Mouse (Mus musculus) frontal cortex, postnatal 25 days (tissue): ENCODE results near the gene Dnah6.

Experiments used
- DNase-seq, 2 experiments: peaks; one replicate each; pipeline ENCODE4 v3.0.0; 2022; ENCODE audit warnings: low spot score in 2 of 2

Dnah6 gene

DNA sequence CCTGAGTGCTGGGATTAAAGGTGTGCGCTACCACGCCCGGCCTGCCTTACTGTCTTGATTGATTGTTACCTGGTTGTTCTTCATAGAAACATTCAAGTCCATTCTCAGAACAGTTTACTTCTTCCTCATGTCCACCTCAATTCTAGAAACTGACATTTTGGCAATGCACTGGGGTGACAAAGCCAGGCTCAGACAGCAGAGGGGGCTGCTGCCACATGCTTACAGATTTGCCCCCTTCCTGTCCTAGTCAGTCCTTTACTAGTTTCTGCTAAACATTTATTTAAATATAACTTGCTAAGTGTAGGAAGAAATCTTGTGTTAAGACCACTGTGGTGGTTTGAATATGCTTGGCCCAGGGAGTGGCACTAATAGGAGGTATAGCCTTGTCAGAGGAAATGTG is 192.6 kb downstream of the Dnah6 start:
- no peak for DNase-seq

DNA sequence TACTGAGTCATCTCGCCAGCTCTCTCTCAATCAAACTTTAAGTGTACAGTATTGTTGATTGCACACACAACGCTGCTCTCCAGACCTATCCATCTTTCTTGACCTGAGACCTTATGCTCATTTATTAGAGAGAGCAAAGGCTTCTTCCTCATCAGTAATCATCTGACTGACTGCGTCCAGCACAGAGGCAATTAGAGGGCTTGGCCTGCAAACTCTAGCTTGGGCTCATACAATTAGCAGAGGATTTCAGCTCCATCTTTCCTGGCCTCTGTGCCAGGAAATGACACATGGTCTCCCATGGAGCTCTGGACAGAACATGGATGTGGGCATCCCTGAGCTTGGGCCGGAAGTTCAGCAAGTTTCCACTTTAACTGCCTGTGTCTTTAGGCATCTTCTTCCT is 193.6 kb downstream of the Dnah6 start:
- DNase-seq, result no peak

DNA sequence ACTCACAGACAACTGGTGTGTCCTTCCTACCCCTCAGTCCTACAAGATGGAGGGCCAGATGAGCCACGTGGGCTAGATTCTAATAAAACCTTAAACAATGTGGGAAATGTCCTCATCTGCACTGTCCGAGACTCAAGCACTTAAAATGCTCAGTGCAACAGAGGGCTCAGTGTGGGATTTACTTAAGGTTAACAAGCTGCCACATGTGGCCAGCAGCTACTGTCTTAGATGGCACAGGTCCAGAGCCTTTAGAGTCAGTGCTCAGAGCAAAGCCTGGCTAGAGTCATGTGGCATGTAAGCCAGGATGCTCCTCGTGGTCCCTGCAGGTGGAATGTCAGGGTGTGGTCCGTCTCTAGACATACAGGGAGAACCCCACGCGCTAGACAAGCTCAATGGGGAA is 194.6 kb downstream of the Dnah6 start:
- DNase-seq, result no peak

DNA sequence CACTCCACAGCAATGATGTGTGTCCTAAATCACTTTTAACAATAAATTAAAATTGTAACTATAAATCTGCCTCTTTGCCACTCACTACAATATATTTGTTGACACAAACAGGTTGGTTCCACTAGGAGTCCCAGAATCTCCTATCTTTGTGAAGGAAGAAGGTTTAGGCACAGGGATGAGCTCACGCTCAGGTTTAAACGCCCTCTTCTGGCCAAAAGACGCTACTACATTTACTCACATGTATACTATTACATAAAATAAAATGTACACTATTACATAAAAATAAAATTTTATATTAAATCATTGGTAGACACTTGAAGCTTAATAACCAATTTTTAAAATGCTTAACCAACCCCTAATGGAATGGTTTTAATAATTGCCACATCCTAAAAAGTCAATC is 201.4 kb downstream of the Dnah6 start:
- no peak for DNase-seq

DNA sequence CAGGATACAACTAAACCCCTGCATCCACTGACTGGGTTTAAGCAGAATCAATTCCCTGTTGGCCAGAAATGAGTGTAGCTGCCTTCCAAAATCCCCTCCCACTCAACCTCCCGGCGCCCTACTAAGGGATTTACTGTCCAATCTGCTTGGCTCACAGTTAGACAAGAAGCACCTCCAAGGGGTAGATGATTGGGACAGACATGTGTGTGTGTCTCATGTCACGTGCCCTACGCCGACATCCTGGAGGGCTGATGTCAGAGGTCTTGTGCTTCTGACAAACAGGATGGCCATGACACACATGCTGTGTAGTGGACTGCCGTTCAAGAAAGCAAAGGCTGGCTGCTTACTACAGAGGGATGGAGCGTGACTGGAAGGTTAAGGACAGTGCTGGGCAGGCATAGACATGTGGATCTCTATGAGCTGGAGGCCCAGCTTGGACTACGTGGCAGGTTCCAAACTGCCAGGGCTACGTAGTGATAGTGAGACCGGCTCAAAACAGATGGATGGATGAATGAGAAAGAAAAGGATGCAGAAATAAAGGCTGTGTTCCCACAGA is 202.6 kb downstream of the Dnah6 start:
- no peak for DNase-seq

DNA sequence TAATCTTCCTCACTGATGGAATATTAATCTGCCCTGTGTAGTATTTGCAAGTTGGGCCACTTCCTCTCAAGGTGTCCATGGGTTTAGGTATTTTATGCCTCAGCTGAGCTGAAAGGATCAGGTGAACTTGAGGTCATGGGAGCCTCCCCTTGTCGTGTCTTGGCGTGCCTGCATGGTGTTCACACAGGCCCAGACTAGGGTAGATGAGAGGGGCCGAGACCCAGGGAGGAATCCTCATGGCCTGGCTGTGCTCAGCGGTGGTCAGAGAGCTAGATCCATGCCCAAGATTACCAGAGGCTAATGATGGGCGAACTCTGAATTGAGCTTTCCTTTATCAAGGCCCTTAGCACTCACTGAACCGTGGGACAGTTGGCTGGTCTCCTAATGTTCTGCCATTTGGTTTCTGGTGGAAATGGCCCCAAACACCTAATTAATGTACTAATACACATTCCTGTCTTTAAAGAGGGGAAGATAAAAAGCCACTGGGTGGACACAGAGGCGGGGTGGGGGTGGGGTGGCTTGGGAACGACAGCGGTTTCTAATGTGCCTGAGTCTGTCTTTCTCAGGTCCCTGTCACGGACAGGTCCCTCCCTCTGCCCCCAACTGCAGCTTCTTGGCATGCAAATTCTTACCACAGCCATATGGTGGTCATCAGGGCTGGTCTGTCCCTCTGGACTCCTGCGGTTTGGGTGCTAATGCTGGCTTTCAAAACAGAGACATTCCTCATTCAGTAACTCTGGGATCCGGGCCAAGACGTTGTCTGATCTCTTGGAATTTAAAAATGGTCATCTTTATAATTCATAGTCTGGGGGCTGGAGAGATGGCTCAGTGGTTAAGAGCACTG is 206.9 kb downstream of the Dnah6 start:
- DNase-seq, result no peak

DNA sequence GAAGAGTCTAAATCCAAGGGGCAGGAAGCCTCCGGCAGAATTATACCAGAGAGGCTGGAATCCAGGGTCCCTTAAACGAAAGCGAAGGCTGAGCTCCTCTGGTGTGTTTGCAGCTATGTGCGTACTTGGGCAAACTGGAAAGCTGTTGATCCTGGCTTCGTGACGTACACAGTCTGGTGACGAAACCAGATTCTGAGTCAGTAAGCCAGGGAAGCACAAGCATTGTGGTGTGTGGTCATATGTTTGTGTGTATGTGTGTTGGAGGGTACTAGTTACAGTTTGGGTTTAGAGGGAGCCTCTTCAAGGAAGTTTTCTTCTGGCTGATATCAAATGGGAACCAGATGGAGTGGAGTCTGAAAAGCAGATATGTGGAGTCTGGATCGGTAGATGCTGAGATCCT is 208.5 kb downstream of the Dnah6 start:
- no peak for DNase-seq

DNA sequence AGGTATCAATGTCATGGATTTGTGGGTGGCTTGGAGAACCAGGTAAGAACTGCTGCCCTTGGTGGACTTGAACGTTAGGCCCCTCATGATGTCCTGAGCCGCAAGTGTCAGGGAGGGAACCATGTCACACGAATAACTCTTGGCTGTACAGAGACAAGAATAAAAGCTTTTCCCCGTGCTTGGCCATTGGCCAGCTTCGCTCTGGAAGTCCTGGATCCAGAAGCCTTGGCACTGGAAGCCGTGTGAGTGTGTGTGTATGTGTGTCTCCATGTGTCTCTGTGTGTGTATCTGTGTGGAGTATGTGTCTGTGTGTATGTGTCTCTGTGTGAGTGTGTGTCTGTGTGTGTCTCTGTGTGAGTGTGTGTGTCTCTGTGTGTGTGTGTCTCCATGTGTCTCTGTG is 209.6 kb downstream of the Dnah6 start:
- no peak for DNase-seq

DNA sequence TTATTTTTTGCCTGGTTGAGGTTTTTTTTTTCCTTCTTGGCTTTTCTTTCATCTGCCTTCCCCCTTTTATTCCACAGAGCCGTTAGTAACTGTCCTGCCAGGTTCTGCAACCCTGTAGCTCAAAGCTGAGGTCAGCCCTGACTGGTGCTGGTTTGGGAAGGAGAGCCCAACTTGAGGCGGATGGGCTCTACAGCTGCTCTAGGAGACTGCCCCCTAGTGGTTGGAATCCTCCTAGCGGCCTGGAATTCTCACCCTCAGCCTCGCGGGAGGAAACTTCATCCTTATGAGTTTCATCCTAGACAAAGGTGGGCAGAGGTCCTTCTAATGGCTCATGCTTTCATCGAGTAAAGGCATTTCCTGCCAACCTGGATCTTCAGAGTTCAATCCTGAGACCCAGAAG is 211.4 kb downstream of the Dnah6 start:
- peak; percentile 23 to 28 for DNase-seq

DNA sequence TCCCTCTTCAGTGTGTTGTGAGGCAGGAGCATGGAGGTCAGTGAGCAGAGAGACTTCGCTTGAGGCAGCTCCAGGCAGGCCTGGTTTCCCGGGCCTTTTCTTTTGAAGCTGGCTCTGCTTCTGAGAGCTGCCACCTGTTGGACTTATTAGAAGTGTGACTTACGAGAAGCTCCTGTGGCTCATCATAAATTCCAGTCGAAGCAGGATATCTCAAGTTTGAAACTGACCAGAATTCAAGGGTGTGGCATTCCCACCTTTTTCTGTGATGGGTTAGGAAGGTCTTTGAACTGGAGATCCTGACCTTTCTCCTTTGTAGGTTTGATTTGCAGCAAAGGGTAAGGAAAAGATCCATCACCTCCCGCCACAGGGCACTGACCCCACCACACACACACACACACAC is 217.8 kb downstream of the Dnah6 start:
- DNase-seq, result no peak

DNA sequence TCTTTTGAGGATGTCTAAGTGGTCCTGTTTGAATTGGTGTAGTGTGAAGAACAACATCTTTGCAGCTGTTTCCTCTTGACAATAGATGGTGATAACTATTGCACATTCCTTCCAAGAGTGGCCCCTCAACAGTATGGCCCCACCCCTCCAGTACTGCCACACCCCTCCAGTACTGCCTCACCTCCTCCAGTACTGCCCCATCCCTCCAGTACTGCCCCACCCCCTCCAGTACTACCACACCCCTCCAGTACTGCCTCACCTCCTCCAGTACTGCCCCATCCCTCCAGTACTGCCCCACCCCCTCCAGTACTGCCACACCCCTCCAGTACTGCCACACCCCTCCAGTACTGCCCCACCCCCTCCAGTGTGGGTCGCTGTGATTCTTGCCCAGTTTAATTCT is 219.1 kb downstream of the Dnah6 start:
- no peak for DNase-seq

DNA sequence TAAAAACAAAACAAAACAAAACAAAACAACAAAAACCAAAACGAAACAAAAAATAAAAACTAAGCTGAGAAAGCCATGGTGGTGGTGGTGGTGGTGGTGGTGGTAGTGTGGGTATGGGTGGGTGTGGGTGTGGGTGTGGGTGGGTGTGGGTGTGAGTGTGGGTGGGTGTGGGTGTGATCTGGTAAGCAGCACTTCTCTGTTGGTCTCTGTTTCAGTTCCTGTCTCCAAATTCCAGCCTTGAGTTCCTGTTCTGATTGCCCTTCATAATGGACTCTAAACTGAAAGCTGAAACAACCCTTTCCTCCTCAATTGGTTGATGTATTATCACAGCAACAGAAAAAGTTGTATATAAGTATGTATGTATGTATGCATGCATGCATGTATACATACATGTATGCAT is 222.6 kb downstream of the Dnah6 start:
- no peak for DNase-seq

DNA sequence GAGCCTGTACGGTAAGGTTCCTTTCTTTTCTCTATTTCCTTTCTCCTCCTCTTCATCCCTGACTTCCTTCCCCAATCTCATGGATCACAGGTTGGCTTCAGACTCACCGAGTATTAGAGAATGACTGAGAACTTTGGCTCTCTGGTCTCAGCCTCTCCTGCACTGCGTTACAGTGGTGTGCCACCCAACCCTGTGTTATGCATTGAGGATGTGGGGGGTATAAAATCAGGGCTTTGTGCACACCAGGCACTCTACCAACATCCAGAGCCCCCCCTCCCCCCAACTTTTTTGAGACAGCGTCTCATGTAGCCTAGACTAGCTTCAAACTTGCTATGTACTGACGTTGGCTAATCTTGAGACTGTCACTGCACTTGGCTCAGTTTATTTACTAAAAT is 227.8 kb downstream of the Dnah6 start:
- no peak for DNase-seq

DNA sequence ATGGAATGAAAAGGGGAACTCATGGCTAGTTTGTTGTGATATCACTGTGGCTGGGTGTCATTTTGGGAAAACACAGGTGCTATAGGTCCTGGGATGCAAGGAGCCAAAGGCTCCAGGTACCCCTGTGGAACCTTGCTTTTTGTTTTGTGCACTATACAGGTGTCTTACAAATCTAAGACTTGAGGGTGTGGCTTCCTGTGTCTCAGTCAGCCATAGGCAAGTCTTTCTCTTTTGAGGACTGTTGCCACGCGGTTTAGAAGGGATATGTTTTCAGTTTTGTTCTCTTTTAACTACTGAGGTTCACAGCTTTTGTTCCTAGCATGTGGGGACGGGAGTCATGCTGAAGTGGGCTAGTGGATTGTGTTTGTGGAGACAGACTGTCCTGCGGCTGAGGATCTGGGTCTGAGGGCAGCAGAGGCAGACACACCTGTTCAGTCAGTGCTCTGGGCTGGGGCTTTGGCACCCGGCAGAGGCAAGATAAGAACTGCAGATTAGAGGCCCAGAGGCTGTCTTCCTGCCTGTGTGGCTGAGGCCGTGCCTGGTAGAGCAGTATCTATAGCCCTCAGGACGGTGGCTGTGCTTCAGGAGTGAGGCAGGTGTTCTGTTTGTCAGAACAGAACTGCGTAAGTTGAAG is 228.3 kb downstream of the Dnah6 start:
- no peak for DNase-seq

DNA sequence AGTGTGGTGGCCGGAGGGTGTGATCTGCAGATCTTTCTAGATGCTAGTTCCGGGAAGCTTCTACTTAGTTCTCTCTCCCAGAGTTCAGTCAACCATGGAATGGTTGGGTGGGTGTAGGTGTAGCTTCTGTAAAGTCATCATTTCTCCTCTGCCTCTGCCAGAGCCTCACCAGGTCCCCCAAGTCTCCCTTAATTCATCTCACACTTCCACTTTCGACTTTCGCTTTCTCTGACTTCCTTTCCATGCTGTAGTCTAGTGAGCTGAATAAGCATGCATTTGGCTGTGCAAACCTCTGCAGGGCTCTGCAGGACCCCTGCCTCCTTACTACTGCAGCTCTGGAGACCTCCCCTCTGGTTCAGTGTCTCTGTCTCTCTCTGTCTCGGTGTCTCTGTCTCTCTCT is 231.2 kb downstream of the Dnah6 start:
- DNase-seq, result no peak

DNA sequence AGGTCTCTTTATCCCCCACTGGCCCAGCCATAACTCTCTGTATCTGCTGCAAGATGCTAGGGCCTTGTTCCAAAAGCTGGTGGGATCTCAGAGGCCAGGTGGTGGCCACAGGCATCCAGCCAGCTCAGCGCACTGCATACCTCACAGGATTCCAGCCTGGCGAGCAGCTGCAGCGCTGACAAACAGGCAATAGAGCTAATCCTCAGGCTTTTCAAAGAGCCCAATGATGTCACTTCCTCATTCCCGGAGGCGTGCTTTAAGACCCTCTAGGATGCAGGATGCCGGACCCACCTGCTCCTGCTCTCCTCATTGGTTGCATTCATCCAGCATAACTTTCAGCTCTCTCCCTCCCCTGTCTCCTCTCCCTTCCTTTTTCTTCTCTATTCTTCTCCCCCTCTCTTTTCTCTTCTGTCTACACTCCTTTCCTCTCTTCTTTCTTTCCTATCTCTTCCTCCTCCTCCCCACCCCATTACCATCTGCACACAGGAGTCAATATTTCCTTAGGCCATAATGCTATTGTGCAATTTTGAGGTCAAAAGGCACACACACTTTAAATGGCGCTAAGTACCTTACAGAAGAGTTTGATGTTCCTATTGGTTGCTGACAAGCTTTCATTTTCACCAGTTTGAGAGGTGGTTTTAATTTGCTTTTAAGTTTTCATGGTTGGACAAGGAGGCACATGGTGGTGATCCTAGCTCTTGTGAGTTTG is 232.3 kb downstream of the Dnah6 start:
- DNase-seq, result no peak

DNA sequence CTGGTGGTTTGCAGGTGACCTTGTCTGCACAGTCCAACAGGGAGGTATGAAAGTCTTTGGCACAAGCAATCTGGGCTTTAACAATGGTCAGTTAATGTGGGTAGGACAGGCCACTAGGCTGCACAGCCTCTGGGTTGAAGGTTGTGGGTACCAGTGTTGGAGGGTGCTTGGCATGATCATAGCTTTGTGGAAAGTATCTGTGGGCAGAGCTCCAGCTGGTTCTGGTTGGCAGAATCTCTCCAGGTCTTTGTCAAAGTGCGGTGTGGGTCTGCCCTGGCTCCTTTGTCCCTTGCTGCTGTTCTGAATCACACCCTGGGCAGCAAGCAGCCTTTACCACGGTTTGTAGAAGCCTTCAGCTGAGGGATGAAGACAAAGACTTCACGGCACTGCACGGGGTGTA is 238.9 kb downstream of the Dnah6 start:
- DNase-seq, result no peak

DNA sequence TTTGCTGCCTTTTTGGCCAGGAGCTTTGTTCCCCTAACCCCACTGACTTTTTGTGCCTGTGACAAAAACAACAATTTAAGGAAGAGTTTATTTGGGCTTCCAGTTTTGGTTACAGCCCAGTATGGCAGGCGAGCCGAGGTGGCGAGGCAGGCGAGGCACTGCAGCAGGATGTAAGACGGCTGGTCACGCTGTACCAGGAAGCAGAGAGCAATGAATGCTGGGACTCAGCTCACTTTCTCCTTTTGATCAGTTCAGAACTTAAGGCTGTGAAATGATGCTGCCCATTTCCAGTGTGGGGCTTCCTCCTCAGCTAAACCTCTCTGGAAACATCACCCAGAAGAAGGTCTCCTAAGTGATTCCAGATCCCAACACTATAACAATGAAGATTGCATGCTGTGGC is 239.6 kb downstream of the Dnah6 start:
- DNase-seq, result no peak

DNA sequence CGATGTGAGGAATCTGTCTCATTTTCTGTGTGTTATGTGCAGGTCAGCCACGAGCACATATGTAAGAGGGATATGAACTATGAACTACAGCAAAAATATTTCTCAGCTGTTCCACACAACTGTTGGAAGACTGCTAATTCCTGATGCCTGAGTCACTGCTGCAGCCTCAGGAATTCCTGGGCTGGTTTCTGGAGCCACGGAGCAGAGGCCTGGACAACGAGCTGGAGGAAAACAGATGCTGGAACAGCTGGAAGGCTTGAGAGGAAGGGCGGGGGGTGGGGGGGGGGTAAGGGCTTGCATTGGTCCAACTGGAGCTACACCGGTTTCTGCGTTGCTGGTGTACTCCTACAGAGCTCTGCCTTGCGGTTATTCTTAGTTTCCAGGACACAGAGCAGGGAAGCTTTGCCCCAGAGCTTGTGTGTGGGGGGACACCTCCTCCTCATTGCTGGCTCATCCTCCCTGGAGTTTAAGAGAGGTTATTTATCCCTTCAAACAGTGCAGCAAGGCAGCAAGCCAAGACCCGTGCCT is 240.3 kb downstream of the Dnah6 start:
- no peak for DNase-seq

DNA sequence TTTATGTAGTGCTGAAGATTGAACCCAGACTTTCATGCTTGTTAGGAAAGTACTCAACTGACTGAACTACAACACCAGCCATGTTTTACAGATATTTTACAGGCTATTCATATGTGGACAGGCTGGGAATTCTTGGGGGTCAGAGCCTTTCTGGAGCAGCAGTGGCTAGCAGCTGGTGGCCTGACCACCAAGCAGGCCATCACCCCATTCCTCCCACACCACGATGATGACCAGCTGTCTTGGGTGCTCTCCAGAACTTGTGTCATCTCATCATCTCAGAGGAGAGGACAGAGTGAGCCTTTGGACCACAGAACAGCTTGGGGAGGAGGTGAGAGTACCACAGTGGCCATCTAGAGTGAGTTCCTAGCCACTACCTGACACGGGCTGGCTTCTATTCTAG is 244.6 kb downstream of the Dnah6 start:
- no peak for DNase-seq

DNA sequence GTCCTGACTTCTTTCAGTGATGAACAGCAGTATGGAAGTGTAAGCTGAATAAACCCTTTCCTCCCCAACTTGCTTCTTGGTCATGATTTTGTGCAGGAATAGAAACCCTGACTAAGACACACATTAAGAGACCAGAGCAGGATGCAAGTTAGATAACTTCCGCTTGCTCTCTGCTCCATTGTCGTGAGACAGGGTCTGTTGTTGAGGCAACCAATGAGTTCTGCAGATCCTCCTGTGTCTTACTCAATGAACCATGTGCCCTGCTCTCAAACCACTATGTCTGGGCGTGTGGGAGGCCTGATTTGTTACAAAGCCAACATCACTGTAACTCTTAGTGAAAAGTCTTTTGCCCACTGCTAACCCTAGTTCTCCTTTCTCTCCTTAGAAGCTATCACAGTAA is 250.4 kb downstream of the Dnah6 start:
- no peak for DNase-seq

DNA sequence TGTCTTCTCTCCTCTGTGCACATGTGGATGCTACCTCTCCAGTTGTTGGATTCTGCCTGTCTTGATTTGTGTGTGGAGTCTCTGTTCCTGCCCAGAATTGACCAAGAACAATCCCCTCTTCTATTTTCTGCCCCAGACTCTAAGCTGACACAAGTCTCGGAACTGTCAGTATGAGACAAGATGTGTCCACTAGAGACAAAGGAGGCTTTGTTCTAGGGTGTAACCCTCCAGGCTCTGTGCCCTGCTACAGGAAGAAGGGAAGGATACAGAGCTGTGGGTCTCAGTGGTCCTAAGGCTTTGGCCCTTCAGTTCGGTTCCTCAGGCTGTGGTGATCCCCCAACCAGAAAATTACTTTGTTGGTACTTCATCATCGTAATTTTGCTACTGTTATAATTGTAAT is 251.7 kb downstream of the Dnah6 start:
- DNase-seq, result no peak
